Mouse (Mus musculus): ENCODE measurements around the gene Dleu7.

The Dleu7 gene

GRCm38 (mm10) chr14:62311672-62312071 is 18.8 kb upstream of the Dleu7 start:
- no peak for DNase-seq (ENCODE audit: low read depth, low spot score)
- no peaks in the 10 kb centered on the region for H3K36me3 ChIP-seq (ENCODE audit: control insufficient read depth, insufficient read depth, low read length, poor library complexity, severe bottlenecking)
- no peaks in the 10 kb centered on the region for H3K27me3 ChIP-seq (ENCODE audit: control insufficient read depth, insufficient read depth, low read length, poor library complexity, severe bottlenecking)

GRCm38 (mm10) chr14:62309026-62309425 is 16.2 kb upstream of the Dleu7 start:
- H3K36me3 ChIP-seq (ENCODE audit: control insufficient read depth, insufficient read depth, low read length, poor library complexity, severe bottlenecking): no peaks in the 10 kb centered on the region
- H3K27me3 ChIP-seq (ENCODE audit: control insufficient read depth, insufficient read depth, low read length, poor library complexity, severe bottlenecking): no peaks in the 10 kb centered on the region
- no peak for DNase-seq (ENCODE audit: low read depth, low spot score)

GRCm38 (mm10) chr14:62307555-62307954 is 14.7 kb upstream of the Dleu7 start:
- H3K27me3 ChIP-seq (ENCODE audit: control insufficient read depth, insufficient read depth, low read length, poor library complexity, severe bottlenecking): no peaks in the 10 kb centered on the region
- no peaks in the 10 kb centered on the region for H3K36me3 ChIP-seq (ENCODE audit: control insufficient read depth, insufficient read depth, low read length, poor library complexity, severe bottlenecking)
- DNase-seq (ENCODE audit: low read depth, low spot score): no peak

DNA sequence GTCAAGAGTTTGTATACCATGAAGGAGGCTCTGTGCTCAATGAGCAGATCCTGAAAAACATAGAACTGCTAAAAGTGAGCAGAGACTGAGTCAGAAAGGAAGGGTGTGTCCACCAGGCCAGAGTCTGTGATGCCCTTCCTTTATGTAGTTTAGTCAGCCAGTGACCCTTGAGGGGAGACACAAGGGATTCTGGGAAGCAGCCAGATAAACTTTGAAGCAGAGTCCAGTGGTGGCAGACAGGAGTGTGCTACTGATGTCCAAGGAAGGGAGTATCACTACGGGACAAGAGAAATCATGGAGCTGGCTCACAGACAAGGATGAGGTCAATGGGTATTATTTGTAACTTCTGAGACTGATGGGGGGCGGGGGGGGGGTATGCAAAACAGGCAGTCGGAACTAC is 7.2 kb upstream of the Dleu7 start:
- no peaks in the 10 kb centered on the region for H3K27me3 ChIP-seq (ENCODE audit: control insufficient read depth, insufficient read depth, low read length, poor library complexity, severe bottlenecking)
- H3K36me3 ChIP-seq (ENCODE audit: control insufficient read depth, insufficient read depth, low read length, poor library complexity, severe bottlenecking): no peaks in the 10 kb centered on the region
- no peak for DNase-seq (ENCODE audit: low read depth, low spot score)

- H3K27me3 ChIP-seq (ENCODE audit: control insufficient read depth, insufficient read depth, low read length, poor library complexity, severe bottlenecking): no peaks in the 10 kb centered on the region
- no peak for DNase-seq (ENCODE audit: low read depth, low spot score)
- no peaks in the 10 kb centered on the region for H3K36me3 ChIP-seq (ENCODE audit: control insufficient read depth, insufficient read depth, low read length, poor library complexity, severe bottlenecking)
Observed at GRCm38 (mm10) chr14:62298808-62299207, 6.0 kb upstream of the Dleu7 start.

DNA sequence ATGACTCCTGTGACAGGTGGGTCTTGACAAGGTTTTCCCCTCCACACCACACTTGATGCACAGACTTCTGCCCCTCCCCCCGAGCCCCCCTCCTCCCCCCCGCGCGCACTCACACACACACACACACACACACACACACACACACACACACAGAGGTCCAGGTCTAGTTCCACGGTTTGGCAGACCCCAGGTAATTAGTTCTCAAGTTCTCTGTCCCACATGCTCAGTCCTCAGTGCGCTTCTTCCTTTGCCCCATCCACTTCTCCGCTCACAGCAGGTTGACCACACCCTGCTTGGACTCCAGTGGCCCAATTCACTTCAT is 720 bp downstream of the Dleu7 start:
- no peaks in the 10 kb centered on the region for H3K36me3 ChIP-seq (ENCODE audit: control insufficient read depth, insufficient read depth, low read length, poor library complexity, severe bottlenecking)
- DNase-seq (ENCODE audit: low read depth, low spot score): no peak
- H3K27me3 ChIP-seq (ENCODE audit: control insufficient read depth, insufficient read depth, low read length, poor library complexity, severe bottlenecking): no peaks in the 10 kb centered on the region

- DNase-seq (ENCODE audit: low read depth, low spot score): no peak
- Histone ChIP-seq H3K27me3 (ENCODE audit: control insufficient read depth, insufficient read depth, low read length, poor library complexity, severe bottlenecking) (no peaks in the 10 kb centered on the region), H3K36me3 (ENCODE audit: control insufficient read depth, insufficient read depth, low read length, poor library complexity, severe bottlenecking) (no peaks in the 10 kb centered on the region)
Observed at GRCm38 (mm10) chr14:62291406-62291987, 1.4 kb downstream of the Dleu7 start.

DNA sequence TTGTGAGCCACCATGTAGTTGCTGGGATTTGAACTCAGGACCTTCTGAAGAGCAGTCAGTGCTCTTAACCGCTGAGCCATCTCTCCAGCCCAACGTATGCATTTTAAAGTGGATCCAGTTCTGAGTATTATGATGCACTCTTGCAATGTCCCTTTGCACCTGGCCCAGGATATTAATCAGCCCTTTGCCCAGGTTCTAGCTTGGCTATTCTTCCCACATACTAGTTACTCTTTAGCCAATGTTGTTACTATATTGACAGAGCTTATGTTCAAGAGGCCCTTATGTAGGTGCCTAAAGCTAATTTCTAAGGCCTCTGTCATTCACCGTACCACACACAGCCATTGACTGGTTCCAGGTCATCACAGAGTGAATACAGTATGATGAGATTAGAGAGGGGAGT is 4.1 kb downstream of the Dleu7 start:
- DNase-seq (ENCODE audit: low read depth, low spot score): no peak
- Histone ChIP-seq H3K27me3 (ENCODE audit: control insufficient read depth, insufficient read depth, low read length, poor library complexity, severe bottlenecking) (no peaks in the 10 kb centered on the region), H3K36me3 (ENCODE audit: control insufficient read depth, insufficient read depth, low read length, poor library complexity, severe bottlenecking) (no peaks in the 10 kb centered on the region)

DNA sequence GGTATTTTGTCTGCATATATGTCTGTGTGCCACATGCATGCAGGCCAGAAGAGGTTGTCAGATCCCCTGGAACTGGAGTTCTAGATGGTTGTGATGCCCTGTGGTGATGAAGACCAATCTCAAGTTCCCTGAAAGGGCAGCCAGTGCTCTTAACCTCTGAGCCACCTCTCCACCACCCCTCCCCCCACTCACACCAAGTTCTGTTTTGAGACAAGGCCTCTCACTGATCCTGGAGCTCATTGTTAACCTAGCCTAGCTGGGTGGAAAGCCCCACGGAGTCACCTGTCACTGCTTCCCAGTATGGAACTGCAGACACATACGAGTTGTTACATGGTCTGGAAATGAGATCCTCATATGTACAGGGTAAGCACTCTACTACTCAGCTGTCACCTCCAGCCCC is 9.9 kb downstream of the Dleu7 start:
- H3K36me3 ChIP-seq (ENCODE audit: control insufficient read depth, insufficient read depth, low read length, poor library complexity, severe bottlenecking): no peaks in the 10 kb centered on the region
- H3K27me3 ChIP-seq (ENCODE audit: control insufficient read depth, insufficient read depth, low read length, poor library complexity, severe bottlenecking): no peaks in the 10 kb centered on the region
- no peak for DNase-seq (ENCODE audit: low read depth, low spot score)

DNA sequence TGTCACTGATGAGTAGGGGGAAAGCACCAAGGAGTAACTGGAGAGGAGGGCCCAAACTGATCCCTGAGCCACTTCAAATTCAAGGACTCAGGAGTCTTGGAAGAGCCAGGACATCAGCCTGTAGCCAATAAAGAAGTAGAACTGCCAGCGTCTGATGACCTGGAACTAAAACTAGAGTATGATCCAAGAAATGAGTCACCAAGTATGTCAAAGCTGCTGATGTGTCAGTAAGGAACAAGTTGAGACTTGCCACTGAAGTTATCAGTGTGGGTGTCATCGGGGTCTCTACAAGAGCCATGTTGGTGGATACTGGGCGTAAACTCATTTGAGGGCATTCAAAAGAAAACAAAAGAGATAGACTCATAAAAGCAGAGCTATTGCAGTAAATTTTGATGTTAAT is 19.2 kb downstream of the Dleu7 start:
- DNase-seq (ENCODE audit: low read depth, low spot score): no peak
- H3K36me3 ChIP-seq (ENCODE audit: control insufficient read depth, insufficient read depth, low read length, poor library complexity, severe bottlenecking): no peaks in the 10 kb centered on the region
- no peaks in the 10 kb centered on the region for H3K27me3 ChIP-seq (ENCODE audit: control insufficient read depth, insufficient read depth, low read length, poor library complexity, severe bottlenecking)

- H3K36me3 ChIP-seq (ENCODE audit: control insufficient read depth, insufficient read depth, low read length, poor library complexity, severe bottlenecking): no peaks in the 10 kb centered on the region
- no peaks in the 10 kb centered on the region for H3K27me3 ChIP-seq (ENCODE audit: control insufficient read depth, insufficient read depth, low read length, poor library complexity, severe bottlenecking)
- no peak for DNase-seq (ENCODE audit: low read depth, low spot score)
Observed at GRCm38 (mm10) chr14:62270698-62271396, 22.0 kb downstream of the Dleu7 start.

GRCm38 (mm10) chr14:62258978-62259536 is 33.8 kb downstream of the Dleu7 start:
- Histone ChIP-seq H3K27me3 (ENCODE audit: control insufficient read depth, insufficient read depth, low read length, poor library complexity, severe bottlenecking) (no peaks in the 10 kb centered on the region), H3K36me3 (ENCODE audit: control insufficient read depth, insufficient read depth, low read length, poor library complexity, severe bottlenecking) (no peaks in the 10 kb centered on the region)
- no peak for DNase-seq (ENCODE audit: low read depth, low spot score)

DNA sequence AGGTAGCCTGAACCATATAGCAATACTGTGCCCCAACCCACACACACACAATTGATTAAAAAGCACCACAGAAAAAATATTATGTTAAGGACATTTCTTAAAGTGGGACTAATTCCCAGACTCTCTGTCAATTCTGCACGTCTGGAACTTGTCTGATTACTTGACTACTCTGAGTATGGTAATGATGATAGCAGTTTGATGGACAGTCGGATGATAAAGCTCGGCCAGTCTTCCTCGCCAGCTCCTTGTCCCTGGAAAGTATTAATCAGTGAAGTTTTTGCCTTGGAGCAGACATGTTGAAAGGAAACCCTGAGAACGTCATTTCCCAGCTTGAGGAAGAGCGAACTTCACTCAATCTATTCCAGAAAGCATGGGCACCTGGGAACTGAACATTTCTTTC is 34.7 kb downstream of the Dleu7 start:
- H3K27me3 ChIP-seq (ENCODE audit: control insufficient read depth, insufficient read depth, low read length, poor library complexity, severe bottlenecking): no peaks in the 10 kb centered on the region
- no peaks in the 10 kb centered on the region for H3K36me3 ChIP-seq (ENCODE audit: control insufficient read depth, insufficient read depth, low read length, poor library complexity, severe bottlenecking)
- DNase-seq (ENCODE audit: low read depth, low spot score): no peak

DNA sequence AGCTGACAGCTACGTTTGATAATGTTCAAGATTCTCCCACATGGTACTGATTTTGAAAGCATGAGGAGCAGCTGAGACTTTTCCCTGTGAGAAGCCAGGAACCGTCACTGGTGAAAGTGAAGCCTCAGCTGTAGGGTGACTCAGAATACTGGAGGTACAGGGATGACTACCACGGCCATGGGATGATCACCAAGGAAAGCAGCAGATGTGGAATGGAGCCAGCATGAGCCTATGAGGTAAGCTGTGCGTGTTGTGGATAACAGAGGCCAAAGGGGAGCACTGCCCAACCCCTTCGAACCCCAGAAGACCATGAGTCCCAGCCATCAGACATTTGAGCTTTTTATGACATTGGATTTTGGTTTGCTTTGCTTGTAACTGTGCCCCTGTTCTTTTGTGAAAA is 36.8 kb downstream of the Dleu7 start:
- Histone ChIP-seq H3K36me3 (ENCODE audit: control insufficient read depth, insufficient read depth, low read length, poor library complexity, severe bottlenecking) (no peaks in the 10 kb centered on the region), H3K27me3 (ENCODE audit: control insufficient read depth, insufficient read depth, low read length, poor library complexity, severe bottlenecking) (no peaks in the 10 kb centered on the region)
- DNase-seq (ENCODE audit: low read depth, low spot score): no peak

- DNase-seq (ENCODE audit: low read depth, low spot score): peak; percentile 6
- no peaks in the 10 kb centered on the region for H3K27me3 ChIP-seq (ENCODE audit: control insufficient read depth, insufficient read depth, low read length, poor library complexity, severe bottlenecking)
- no peaks in the 10 kb centered on the region for H3K36me3 ChIP-seq (ENCODE audit: control insufficient read depth, insufficient read depth, low read length, poor library complexity, severe bottlenecking)
Observed at GRCm38 (mm10) chr14:62254371-62254770, 38.5 kb downstream of the Dleu7 start.

DNA sequence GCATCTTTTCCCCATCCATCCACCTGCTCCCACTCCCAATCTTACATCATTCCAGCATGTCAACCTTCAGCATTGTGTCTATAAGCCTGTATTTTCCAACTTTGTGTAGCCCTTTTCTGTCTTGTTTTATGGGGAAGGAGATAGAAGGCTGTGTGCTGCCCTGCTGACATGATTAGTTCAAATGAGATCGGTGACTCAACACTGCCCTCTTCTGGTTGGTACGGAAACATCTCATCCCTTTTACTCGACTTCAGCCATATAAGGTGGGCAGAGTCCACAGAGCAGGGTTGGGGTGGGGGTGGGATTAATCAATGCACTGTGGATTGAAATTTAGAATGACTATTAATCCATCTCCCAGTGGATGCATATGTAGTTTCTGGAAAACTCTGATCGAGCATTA is 40.8 kb downstream of the Dleu7 start:
- no peaks in the 10 kb centered on the region for H3K36me3 ChIP-seq (ENCODE audit: control insufficient read depth, insufficient read depth, low read length, poor library complexity, severe bottlenecking)
- no peaks in the 10 kb centered on the region for H3K27me3 ChIP-seq (ENCODE audit: control insufficient read depth, insufficient read depth, low read length, poor library complexity, severe bottlenecking)
- peak; percentile 81 for DNase-seq (ENCODE audit: low read depth, low spot score)

All from splenic B cell, adult 2 months (primary cell).